In the genomic region with DNA sequence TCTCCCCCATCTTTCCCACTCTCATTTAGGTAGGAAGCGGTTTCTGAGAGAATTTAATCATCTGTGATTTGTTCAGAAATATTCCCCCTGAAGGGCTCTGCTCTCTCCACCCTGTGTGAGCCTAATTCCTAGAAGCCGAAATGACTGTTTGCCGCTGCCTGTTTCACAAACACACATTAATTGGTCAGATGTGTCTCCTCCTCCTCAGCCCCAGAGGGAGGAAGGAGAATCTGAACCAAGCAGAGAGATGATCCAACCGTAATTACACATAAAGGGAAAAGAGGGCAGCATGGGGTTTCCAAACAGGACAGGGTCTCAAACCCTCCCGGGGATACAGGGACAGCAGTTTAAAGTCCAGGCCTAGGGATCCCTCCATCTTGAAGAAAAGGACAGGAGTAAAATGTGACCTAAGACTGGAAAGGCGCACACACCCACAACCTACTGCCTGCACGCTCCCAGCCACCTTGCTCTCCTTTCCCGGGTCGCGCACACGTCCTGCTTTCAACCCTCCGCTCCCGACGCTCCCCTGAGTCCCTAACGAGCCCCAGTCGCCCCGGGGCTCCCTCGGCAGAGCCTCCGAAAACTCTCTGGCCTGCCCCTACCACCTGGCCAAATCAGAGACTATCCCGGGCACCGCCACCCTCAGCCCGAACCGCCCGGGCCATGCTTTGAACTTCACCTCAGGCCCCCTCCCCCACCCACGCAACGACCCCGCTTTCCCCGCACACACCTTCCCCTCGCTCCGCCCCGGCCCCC, we compare ENCODE assay signal across 8 mouse cellular contexts. TPM values are rescaled to one million over a fixed set of nuclear protein-coding genes. Genes with fewer than 3 reads are reported as not detected.
A peak's percentile ranks its signal among the peaks of the same experiment; 100 is the strongest.
DNase-seq lines count a peak whose midpoint lies in the region; ATAC-seq and TF ChIP-seq lines count a peak whose summit lies in the region.

No protein-coding gene starts in this region.

- H3K4me1 ChIP-seq in forebrain, embryonic 13.5 days = peaks cover 60% of the 10 kb centered on the region

- H3K4me3 ChIP-seq in forebrain, embryonic 13.5 days = peak overlapping the region; percentile 89
- peak overlapping the region; percentile 89 for H3K4me3 ChIP-seq in layer of hippocampus, adult 2 months

- peak; percentile 31 for TF ChIP-seq CTCF in layer of hippocampus, adult 2 months (conservative IDR thresholded peaks at IDR 0.05)

- no peaks in the 10 kb centered on the region for H3K9me3 ChIP-seq in forebrain, embryonic 13.5 days (replicated peaks)

- no peaks in the 10 kb centered on the region for H3K36me3 ChIP-seq in forebrain, embryonic 13.5 days (ENCODE audit: poor library complexity, severe bottlenecking)

- H3K4me2 ChIP-seq in forebrain, embryonic 13.5 days = peak overlapping the region; percentile 79

- peak overlapping the region; percentile 99 for H3K27ac ChIP-seq in forebrain, embryonic 13.5 days
- peak overlapping the region; percentile 93 for H3K27ac ChIP-seq in layer of hippocampus, adult 2 months

- peak; percentile 36; the same call in 1 of the 2 replicates for ATAC-seq in cerebellum, adult (ENCODE audit: insufficient number of reproducible peaks, low FRiP score, low TSS enrichment)
- peak; percentile 64 for ATAC-seq in forebrain, embryonic 13.5 days

- H3K9ac ChIP-seq in forebrain, embryonic 13.5 days = peak overlapping the region; percentile 98

- DNase-seq in NIH3T3 (ENCODE audit: low read depth) = peak; percentile 53
- peak; percentile 46 for DNase-seq in heart, postnatal 4 days
- peak; percentile 60 to 63 for DNase-seq in layer of hippocampus, adult 2 months (ENCODE audit: low spot score in 2 of 2)
- DNase-seq in lung, postnatal 10 days = peak; percentile 64
- DNase-seq in ovary, postnatal 14 days (ENCODE audit: low spot score) = peak; percentile 43
- DNase-seq in yolk sac, embryonic 10.5 days (ENCODE audit: low spot score) = peak; percentile 68

- no peaks in the 10 kb centered on the region for H3K27me3 ChIP-seq in forebrain, embryonic 13.5 days

- WGBS in forebrain, embryonic 13.5 days = under 1% methylated on average over 30 of the region's 31 CpGs

RNA-seq across cellular contexts. Expression of a gene that starts 0.6 kb away (rescaled TPM):
- polyA plus RNA-seq in forebrain, embryonic 13.5 days (2015; fragmentation: Nextera tagmentation; extraction: Ambion mirVana) = 9.4 and 9.6 TPM in 2 replicates
- 10 to 100 TPM; 45.1 to 46.2 TPM for total RNA-seq in heart, postnatal 4 days (2021)
- total RNA-seq in layer of hippocampus, adult 2 months (2021) = 10 to 100 TPM; 54.2 to 62.2 TPM

Comparison
In these comparisons a context has a peak if more than half of its experiments do, and no peak if none do; other contexts are left out.
1. Peak in every context shown above with its lines: DNase-seq, ATAC-seq, H3K4me3 ChIP-seq and H3K27ac ChIP-seq.